In genomic region chr3:145648097-145648931, GRCm38 (mm10) we compare ENCODE assay signal across 8 mouse cellular contexts. TPM values are rescaled to one million over a fixed set of nuclear protein-coding genes. Genes with fewer than 3 reads are reported as not detected.
DNase-seq lines count a peak whose midpoint lies in the region; ATAC-seq and TF ChIP-seq lines count a peak whose summit lies in the region.

No protein-coding gene starts in this region.

- TF ChIP-seq CTCF in gastrocnemius, adult 2 months (IDR thresholded peaks at IDR 0.05) = peak; percentile 48
- peak; percentile 18; the same call in 1 of the 2 replicates for TF ChIP-seq CTCF in cortical plate, adult 2 months (IDR thresholded peaks at IDR 0.05; ENCODE audit: extremely low read depth, insufficient read depth, low read length)
- TF ChIP-seq CTCF in heart, postnatal 0 days (IDR thresholded peaks at IDR 0.05; ENCODE audit: low read depth) = peak; percentile 58

- peak overlapping the region; percentile 84 for H3K4me2 ChIP-seq in heart, postnatal 0 days (ENCODE audit: low read depth, low read length)
- peak overlapping the region; percentile 85 for H3K4me2 ChIP-seq in limb, embryonic 15.5 days
- peak overlapping the region; percentile 78 for H3K4me2 ChIP-seq in neural tube, embryonic 11.5 days (ENCODE audit: low read depth)

- H3K27me3 ChIP-seq in heart, postnatal 0 days (ENCODE audit: control insufficient read depth, insufficient read depth, low read length) = no peaks in the 10 kb centered on the region
- H3K27me3 ChIP-seq in limb, embryonic 15.5 days = no peaks in the 10 kb centered on the region
- H3K27me3 ChIP-seq in neural tube, embryonic 11.5 days (ENCODE audit: control insufficient read depth, insufficient read depth, low read length) = 0 out of 2 replicates have a peak, but pooled peaks cover 5% of the 10 kb centered on the region

- H3K36me3 ChIP-seq in heart, postnatal 0 days (replicated peaks; ENCODE audit: control insufficient read depth, insufficient read depth, low read length) = peaks cover 17% of the 10 kb centered on the region
- peaks cover 10% of the 10 kb centered on the region for H3K36me3 ChIP-seq in limb, embryonic 15.5 days
- no peaks in the 10 kb centered on the region for H3K36me3 ChIP-seq in neural tube, embryonic 11.5 days (ENCODE audit: control insufficient read depth, insufficient read depth, low read length)

- TF ChIP-seq EP300 in heart, postnatal 0 days (IDR thresholded peaks at IDR 0.05; ENCODE audit: low read depth) = no peak

- peak overlapping the region; percentile 97 for H3K27ac ChIP-seq in gastrocnemius, adult 2 months
- H3K27ac ChIP-seq in cortical plate, adult 2 months (ENCODE audit: insufficient read depth, low read length) = no peak overlapping the region
- peak overlapping the region; percentile 96 for H3K27ac ChIP-seq in heart, postnatal 0 days (ENCODE audit: low read depth)
- H3K27ac ChIP-seq in limb, embryonic 15.5 days = peak overlapping the region; percentile 94
- no peak overlapping the region for H3K27ac ChIP-seq in neural tube, embryonic 11.5 days (ENCODE audit: low read depth, low read length)

- no peak for TF ChIP-seq POLR2A in cortical plate, adult 2 months (IDR thresholded peaks at IDR 0.05; ENCODE audit: extremely low read depth, insufficient read depth, low read length)

- intact Hi-C loops in gastrocnemius, adult 2 months (cut with DNase I) = loop anchor here (5.0 kb wide), 3 partner anchors 39 to 254 kb away; no protein-coding TSS in a partner anchor

- H3K4me3 ChIP-seq in gastrocnemius, adult 2 months = peak overlapping the region; percentile 75
- H3K4me3 ChIP-seq in cortical plate, adult 2 months (ENCODE audit: insufficient read depth, low read length) = peak overlapping the region; percentile 41; the same call in 1 of the 2 replicates
- peak overlapping the region; percentile 70 for H3K4me3 ChIP-seq in heart, postnatal 0 days (ENCODE audit: low read depth, low read length)
- H3K4me3 ChIP-seq in limb, embryonic 15.5 days = peak overlapping the region; percentile 62
- H3K4me3 ChIP-seq in neural tube, embryonic 11.5 days (ENCODE audit: low read depth, low read length) = peak overlapping the region; percentile 58

- WGBS in heart, postnatal 0 days = 10% methylated on average over 26 of the region's 26 CpGs
- WGBS in limb, embryonic 15.5 days = 18% methylated on average over 26 of the region's 26 CpGs
- WGBS in neural tube, embryonic 11.5 days = 18% methylated on average over 26 of the region's 26 CpGs

- peaks cover 2% of the 10 kb centered on the region; the same call in 1 of the 2 replicates for H3K4me1 ChIP-seq in cortical plate, adult 2 months (ENCODE audit: control insufficient read depth, insufficient read depth, low read length)
- H3K4me1 ChIP-seq in heart, postnatal 0 days (ENCODE audit: control insufficient read depth, insufficient read depth) = peaks cover 24% of the 10 kb centered on the region
- peaks cover 53% of the 10 kb centered on the region for H3K4me1 ChIP-seq in limb, embryonic 15.5 days
- peaks cover 30% of the 10 kb centered on the region for H3K4me1 ChIP-seq in neural tube, embryonic 11.5 days (ENCODE audit: control insufficient read depth, insufficient read depth, low read length)

- DNase-seq in gastrocnemius, adult 2 months = no peak
- no peak for DNase-seq in gastrocnemius, adult 8-10 months (ENCODE audit: low spot score in 2 of 2)
- peak; percentile 65 for DNase-seq in heart, postnatal 0 days (ENCODE audit: low spot score)
- DNase-seq in neural tube, embryonic 11.5 days (ENCODE audit: low spot score) = peak; percentile 69
- no peak for DNase-seq in right cerebral cortex, postnatal 36 days (ENCODE audit: low spot score in 2 of 2)

- no peak for ATAC-seq in heart, postnatal 0 days (ENCODE audit: insufficient read depth, low read depth)
- no peak for ATAC-seq in limb, embryonic 15.5 days (ENCODE audit: insufficient number of reproducible peaks, low FRiP score, low TSS enrichment, low read depth)
- no peak for ATAC-seq in neural tube, embryonic 11.5 days (ENCODE audit: insufficient read depth, low FRiP score, low TSS enrichment)
- ATAC-seq in CD4-positive, CD25-positive, alpha-beta regulatory T cell, adult 4 months = no peak

- no peaks in the 10 kb centered on the region for H3K9me3 ChIP-seq in heart, postnatal 0 days (replicated peaks; ENCODE audit: control insufficient read depth, low read length)
- H3K9me3 ChIP-seq in limb, embryonic 15.5 days = no peaks in the 10 kb centered on the region
- H3K9me3 ChIP-seq in neural tube, embryonic 11.5 days (ENCODE audit: control insufficient read depth, low read length) = no peaks in the 10 kb centered on the region

- H3K9ac ChIP-seq in heart, postnatal 0 days (replicated peaks; ENCODE audit: low read depth, low read length) = peak overlapping the region; percentile 91
- peak overlapping the region; percentile 69; the same call in 1 of the 2 replicates for H3K9ac ChIP-seq in limb, embryonic 15.5 days
- peak overlapping the region; percentile 72 for H3K9ac ChIP-seq in neural tube, embryonic 11.5 days (ENCODE audit: low read length)

RNA-seq across cellular contexts. Expression of gene Ccn1, which starts 1.5 kb away (rescaled TPM):
- total RNA-seq in gastrocnemius, adult 2 months (2021) = 10 to 100 TPM; 20.8 to 52.2 TPM
- total RNA-seq in gastrocnemius, adult 8-10 months (2022) = 10 to 100 TPM; 23.0 to 53.4 (median 30.3) TPM
- 9.5 and 16.5 TPM in 2 replicates for polyA plus RNA-seq in cortical plate, adult 2 months (2012; rRNA removed)
- total RNA-seq in heart, postnatal 0 days (2014; rRNA removed; ENCODE audit: low replicate concordance) = 91.1 and 92.3 TPM in 2 replicates
- polyA plus RNA-seq in heart, postnatal 0 days (2015; fragmentation: Nextera tagmentation; extraction: Ambion mirVana) = 31.3 and 34.0 TPM in 2 replicates
- 92.0 and 104 TPM in 2 replicates for polyA plus RNA-seq in limb, embryonic 15.5 days (2015; fragmentation: Nextera tagmentation; extraction: Ambion mirVana)
- polyA plus RNA-seq in neural tube, embryonic 11.5 days (2014; fragmentation: Nextera tagmentation; extraction: Ambion mirVana) = 30.1 and 31.7 TPM in 2 replicates
- polyA plus RNA-seq in CD4-positive, CD25-positive, alpha-beta regulatory T cell, adult 4 months (2017; shearing (Covaris generic)) = not detected

Comparison
In these comparisons a context has a peak if more than half of its experiments do, and no peak if none do; other contexts are left out.
1. DNase-seq: peak in heart, postnatal 0 days (single experiment) and neural tube, embryonic 11.5 days (single experiment); none in gastrocnemius, adult 2 months (single experiment), gastrocnemius, adult 8-10 months (0 of 2) and right cerebral cortex, postnatal 36 days (0 of 2).
2. H3K27ac ChIP-seq: peak in gastrocnemius, adult 2 months (single experiment), heart, postnatal 0 days (single experiment) and limb, embryonic 15.5 days (single experiment); none in cortical plate, adult 2 months (single experiment) and neural tube, embryonic 11.5 days (single experiment).
3. RNA of gene Ccn1, which starts 1.5 kb away (polyA plus RNA-seq): 92.0 to 104 TPM in limb, embryonic 15.5 days, 31.3 to 34.0 TPM in heart, postnatal 0 days, 30.1 to 31.7 TPM in neural tube, embryonic 11.5 days and 9.5 to 16.5 TPM in cortical plate, adult 2 months; not detected in CD4-positive, CD25-positive, alpha-beta regulatory T cell, adult 4 months; every median in the first group is over 10 times any median in the second.
4. Peak in every context shown above with its lines, with median percentiles within 50 percentile points of each other: H3K4me3 ChIP-seq, CTCF ChIP-seq, H3K4me2 ChIP-seq and H3K9ac ChIP-seq.